Mouse (Mus musculus) monocyte, adult 5-6 weeks (primary cell): Measurements from ENCODE around the gene Rasl10b. TPM values are rescaled to one million over a fixed set of nuclear protein-coding genes. Genes with fewer than 3 reads are reported as not detected.

Experiments used
- ATAC-seq: fragments of 153-309, 156-312 bp; replicated peaks from 2 replicates; pipeline ENCODE4 v1.8.0; 2017; ENCODE audit warnings: mild to moderate bottlenecking; ENCODE audit not compliant: low TSS enrichment, insufficient number of reproducible peaks, severe bottlenecking, poor library complexity, low FRiP score
- total RNA-seq: library from RNA; stranded (forward); fragments of 200-1000, 200-491, 200-594 nt; gene quantifications from 3 replicates; pipeline ENCODE4 v1.2.3, GENCODE M21; 2017

The Rasl10b gene
- total RNA-seq, 1 experiment from 2014 or later: not detected

GRCm38 (mm10) chr11:83424681-83425080, 15.7 kb downstream of the Rasl10b start:
- peak; percentile 64 for ATAC-seq

GRCm38 (mm10) chr11:83426964-83427363, 18.0 kb downstream of the Rasl10b start:
- ATAC-seq: peak; percentile 85

GRCm38 (mm10) chr11:83429355-83429754, 20.4 kb downstream of the Rasl10b start, which contains the start of gene Gas2l2:
Gene Gas2l2, minus strand, starts transcription at chr11:83429455.
- ATAC-seq: no peak

- ATAC-seq: no peak
These were observed 23.6 kb downstream of the Rasl10b start for GRCm38 (mm10) chr11:83432533-83432932.

GRCm38 (mm10) chr11:83437377-83437776, 28.4 kb downstream of the Rasl10b start, which contains the start of gene 1700020L24Rik:
Gene 1700020L24Rik, plus strand, starts transcription at chr11:83437677.
- no peak for ATAC-seq

GRCm38 (mm10) chr11:83439426-83440060, 30.6 kb downstream of the Rasl10b start:
- ATAC-seq: no peak

GRCm38 (mm10) chr11:83440081-83441064, 31.4 kb downstream of the Rasl10b start:
- ATAC-seq: peak; percentile 74

- no peak for ATAC-seq
These were observed 32.3 kb downstream of the Rasl10b start for GRCm38 (mm10) chr11:83441235-83441634.

GRCm38 (mm10) chr11:83442596-83443267, 33.8 kb downstream of the Rasl10b start:
- ATAC-seq: peak; percentile 45

GRCm38 (mm10) chr11:83443824-83444223, 34.9 kb downstream of the Rasl10b start:
- ATAC-seq: no peak

- no peak for ATAC-seq
These were observed 36.1 kb downstream of the Rasl10b start for GRCm38 (mm10) chr11:83445001-83445400.

GRCm38 (mm10) chr11:83447612-83448011, 38.7 kb downstream of the Rasl10b start:
- no peak for ATAC-seq

- no peak for ATAC-seq
These were observed 39.3 kb downstream of the Rasl10b start for GRCm38 (mm10) chr11:83448021-83448926.

- ATAC-seq: no peak
These were observed 39.9 kb downstream of the Rasl10b start for GRCm38 (mm10) chr11:83448927-83449236.

- ATAC-seq: no peak
These were observed 40.4 kb downstream of the Rasl10b start for GRCm38 (mm10) chr11:83449298-83449697.

- no peak for ATAC-seq
These were observed 41.6 kb downstream of the Rasl10b start for GRCm38 (mm10) chr11:83450550-83450949.

- no peak for ATAC-seq
These were observed 42.3 kb downstream of the Rasl10b start for GRCm38 (mm10) chr11:83451281-83451680.

- ATAC-seq: no peak
These were observed 45.6 kb downstream of the Rasl10b start for GRCm38 (mm10) chr11:83454548-83454947.
